Mouse (Mus musculus) limb, embryonic 14.5 days (tissue): ENCODE results near the gene Ddx5. TPM values are rescaled to one million over a fixed set of nuclear protein-coding genes. Genes with fewer than 3 reads are reported as not detected.

Source experiments
- ATAC-seq: fragments of 200-750 bp; cut with Nextera tagmentation; 2 replicates; pipeline ENCODE4 v1.8.0; 2017; ENCODE audit warnings: low read depth, moderate number of reproducible peaks, moderate TSS enrichment; ENCODE audit not compliant: low FRiP score
- DNase-seq: peaks from one replicate; pipeline ENCODE4 v3.0.0-alpha.2; 2015; ENCODE audit warnings: low spot score
- H3K27ac ChIP-seq: fragments of 300-500 bp; sonication (generic); replicated peaks from 2 replicates; pipeline ENCODE4 v1.5.1; 2014; ENCODE audit warnings: low read depth, mild to moderate bottlenecking, low read length, moderate library complexity, mixed read lengths
- H3K27me3 ChIP-seq: fragments of 300-500 bp; sonication (generic); 2 replicates; pipeline ENCODE4 v1.6.1; 2014; ENCODE audit warnings: low read length, mixed read lengths; ENCODE audit not compliant: control insufficient read depth, insufficient read depth
- H3K36me3 ChIP-seq: fragments of 300-500 bp; sonication (generic); 2 replicates; pipeline ENCODE4 v1.6.1; 2014; ENCODE audit warnings: mild to moderate bottlenecking, low read length, moderate library complexity, mixed read lengths; ENCODE audit not compliant: control insufficient read depth, insufficient read depth
- H3K4me1 ChIP-seq: fragments of 300-500 bp; sonication (generic); 2 replicates; pipeline ENCODE4 v1.6.1; 2014; ENCODE audit warnings: antibody characterized with exemption, low read length, mixed read lengths; ENCODE audit not compliant: control insufficient read depth, insufficient read depth
- H3K4me2 ChIP-seq: fragments of 300-500 bp; sonication (generic); replicated peaks from 2 replicates; pipeline ENCODE4 v1.6.1; 2014; ENCODE audit warnings: low read depth, mild to moderate bottlenecking, low read length, moderate library complexity; ENCODE audit not compliant: severe bottlenecking
- H3K4me3 ChIP-seq: fragments of 300-500 bp; sonication (generic); replicated peaks from 2 replicates; pipeline ENCODE4 v1.5.1; 2014; ENCODE audit warnings: low read length
- H3K9ac ChIP-seq: fragments of 300-500 bp; sonication (generic); 2 replicates; pipeline ENCODE4 v1.6.1; 2014; ENCODE audit warnings: mild to moderate bottlenecking, low read depth, low read length, moderate library complexity; ENCODE audit not compliant: severe bottlenecking
- H3K9me3 ChIP-seq: fragments of 300-500 bp; sonication (generic); 2 replicates; pipeline ENCODE4 v1.6.1; 2016; ENCODE audit warnings: low read length; ENCODE audit not compliant: control insufficient read depth
- POLR2A ChIP-seq: fragments of 200-500 bp; IDR thresholded peaks from 2 replicates; pipeline ENCODE4 v1.8.0; 2012; ENCODE audit warnings: inconsistent platforms, mild to moderate bottlenecking, moderate library complexity, borderline replicate concordance; ENCODE audit not compliant: insufficient read depth, insufficient read length; ENCODE audit errors: extremely low read depth
- WGBS: fragments of 180-500 bp; shearing (Covaris S2); extraction: QIAGEN DNeasy Blood & Tissue Kit; methylation state at CpG from one replicate; pipeline ENCODE4 v1.1.7; 2014; 5-methylcytosine and 5-hydroxymethylcytosine counted together
- polyA plus RNA-seq, 2 experiments: library from polyadenylated mRNA; depleted of rRNA in 1 of 2; stranded (reverse) in 1 of 2; unstranded in 1 of 2; fragments of >200 nt; fragmentation: Nextera tagmentation in 1 of 2; extraction: Ambion mirVana in 1 of 2; gene quantifications; 2 replicates each; pipeline versions ENCODE4 v1.2.1 to v1.2.3; 2012 to 2014

Gene Ddx5
- polyA plus RNA-seq, 2 experiments: 351 to 503 TPM

DNA sequence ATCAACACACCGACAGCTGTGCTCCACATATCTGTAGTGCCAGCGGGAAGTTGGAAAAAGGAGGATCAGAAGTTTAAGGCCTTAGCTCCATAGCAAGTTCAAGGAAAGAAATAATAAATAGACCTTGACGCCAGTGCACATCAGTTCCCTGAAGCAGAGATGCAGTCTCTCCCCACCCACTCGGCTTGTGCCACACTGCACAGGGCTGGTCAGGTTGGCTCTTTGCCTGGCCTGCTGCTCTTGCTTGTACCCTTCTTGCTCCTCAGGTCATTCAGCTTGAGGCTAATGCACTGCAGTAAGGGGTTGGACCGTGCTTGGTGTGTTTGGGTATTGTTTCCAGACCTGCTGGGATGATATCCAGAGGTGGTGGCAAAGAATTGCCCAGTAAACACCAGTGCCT is 28.5 kb downstream of the Ddx5 start:
- Histone ChIP-seq H3K36me3 (peaks cover 10% of the 10 kb centered on the region; the same call in 1 of the 2 replicates), H3K9ac (no peak overlapping the region), H3K27me3 (no peaks in the 10 kb centered on the region), H3K4me3 (no peak overlapping the region), H3K9me3 (no peaks in the 10 kb centered on the region), H3K27ac (no peak overlapping the region), H3K4me1 (peaks cover 4% of the 10 kb centered on the region; the same call in 1 of the 2 replicates), H3K4me2 (no peak overlapping the region)
- WGBS: 90% methylated on average over 5 of the region's 5 CpGs
- TF ChIP-seq POLR2A: no peak
- ATAC-seq (no peak), DNase-seq (no peak)

DNA sequence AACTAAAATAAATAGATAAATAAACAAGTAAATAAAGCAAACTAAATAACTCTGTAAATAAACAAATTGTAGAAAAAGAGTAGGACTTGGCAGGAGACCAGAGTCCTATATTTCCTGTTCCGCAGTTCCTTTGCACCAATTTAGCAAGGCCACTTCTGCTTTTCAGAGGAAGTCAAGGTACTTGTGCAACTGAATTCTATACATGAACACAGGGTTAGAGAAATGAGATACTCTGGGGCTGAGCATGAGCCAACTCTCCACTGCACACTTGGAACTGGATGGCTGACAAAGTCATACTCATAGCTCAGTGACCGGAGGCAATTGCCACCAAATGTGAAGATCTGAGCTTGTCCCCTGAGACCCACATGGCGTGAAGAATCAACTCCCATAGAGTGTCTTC is 30.0 kb downstream of the Ddx5 start:
- ATAC-seq (no peak), DNase-seq (no peak)
- H3K36me3 ChIP-seq: 0 out of 2 replicates have a peak, but pooled peaks cover 2% of the 10 kb centered on the region
- no peak overlapping the region for H3K27ac ChIP-seq
- H3K9ac ChIP-seq: no peak overlapping the region
- 85% methylated on average over 3 of the region's 3 CpGs for WGBS
- H3K4me3 ChIP-seq: no peak overlapping the region
- H3K4me1 ChIP-seq: peaks cover 4% of the 10 kb centered on the region; the same call in 1 of the 2 replicates
- no peak for TF ChIP-seq POLR2A
- H3K4me2 ChIP-seq: no peak overlapping the region
- H3K27me3 ChIP-seq: no peaks in the 10 kb centered on the region
- H3K9me3 ChIP-seq: no peaks in the 10 kb centered on the region

DNA sequence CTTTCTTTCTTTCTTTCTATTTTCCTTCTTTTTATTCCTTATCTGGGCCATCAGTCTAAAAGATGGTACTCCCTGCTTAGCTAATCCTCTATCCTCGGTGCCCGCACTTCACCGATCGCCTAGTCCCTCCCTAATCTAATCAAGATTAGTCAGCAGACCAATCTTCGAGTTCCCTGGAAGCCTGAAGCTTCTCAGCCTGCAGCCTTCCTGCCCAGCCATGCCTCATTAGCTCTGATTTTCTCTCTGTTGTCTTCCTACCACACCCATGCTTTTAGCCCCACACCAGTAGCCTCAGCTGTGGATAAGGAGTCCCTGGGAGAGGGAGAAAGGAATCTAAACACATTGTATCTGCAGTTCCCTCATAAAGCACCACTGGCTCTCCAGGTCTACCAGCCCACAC is 33.4 kb downstream of the Ddx5 start:
- DNase-seq: no peak
- H3K36me3 ChIP-seq: no peaks in the 10 kb centered on the region
- no peak overlapping the region for H3K27ac ChIP-seq
- H3K9ac ChIP-seq: no peak overlapping the region
- H3K4me1 ChIP-seq: no peaks in the 10 kb centered on the region
- no peak for ATAC-seq
- no peaks in the 10 kb centered on the region for H3K9me3 ChIP-seq
- no peak overlapping the region for H3K4me3 ChIP-seq
- H3K4me2 ChIP-seq: no peak overlapping the region
- no peaks in the 10 kb centered on the region for H3K27me3 ChIP-seq
- TF ChIP-seq POLR2A: no peak
- 75% methylated on average over 5 of the region's 5 CpGs for WGBS

DNA sequence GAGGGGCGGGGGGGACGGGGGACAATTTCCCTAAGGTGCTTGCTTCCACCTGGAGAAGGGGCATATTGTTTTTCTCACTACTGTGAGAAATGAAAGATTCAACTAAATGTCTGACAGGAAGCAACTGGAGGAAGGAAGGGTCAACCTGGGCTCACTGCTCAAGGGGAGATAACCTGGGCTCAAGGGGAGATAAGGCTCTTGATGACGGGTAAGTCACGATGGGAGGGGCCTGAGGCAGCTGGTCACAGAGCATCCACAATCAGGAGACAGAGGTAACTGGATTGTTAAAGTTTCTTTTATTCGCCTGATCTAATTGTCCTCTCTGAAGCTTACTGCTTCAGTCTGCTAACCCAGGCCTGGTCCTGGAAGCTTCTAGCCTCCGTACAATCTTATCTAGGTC is 35.7 kb downstream of the Ddx5 start:
- H3K4me1 ChIP-seq: no peaks in the 10 kb centered on the region
- DNase-seq: no peak
- 87% methylated on average over 6 of the region's 6 CpGs for WGBS
- no peaks in the 10 kb centered on the region for H3K9me3 ChIP-seq
- TF ChIP-seq POLR2A: no peak
- no peak for ATAC-seq
- no peak overlapping the region for H3K27ac ChIP-seq
- H3K27me3 ChIP-seq: no peaks in the 10 kb centered on the region
- no peaks in the 10 kb centered on the region for H3K36me3 ChIP-seq
- H3K9ac ChIP-seq: no peak overlapping the region
- H3K4me2 ChIP-seq: no peak overlapping the region
- no peak overlapping the region for H3K4me3 ChIP-seq

DNA sequence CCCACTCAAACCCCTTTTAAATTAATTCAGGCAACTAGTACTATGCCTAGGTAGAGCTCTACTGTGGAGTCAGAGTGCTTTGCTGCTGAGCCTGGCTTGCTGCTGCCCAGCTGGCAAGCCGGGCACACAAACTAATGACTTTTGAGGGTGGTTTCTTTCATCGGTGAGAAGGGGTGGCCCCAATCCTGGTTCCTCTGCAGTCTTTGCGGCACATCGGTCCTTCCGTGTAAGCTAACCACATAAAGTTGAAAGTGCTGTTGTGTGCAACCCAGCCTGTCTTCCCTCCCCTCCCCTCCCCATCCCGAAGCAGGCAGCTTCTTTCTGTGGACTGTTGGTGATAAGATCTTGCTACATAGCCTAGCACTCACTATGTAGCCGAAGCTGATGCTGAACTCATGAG is 36.9 kb downstream of the Ddx5 start:
- Histone ChIP-seq H3K4me1 (no peaks in the 10 kb centered on the region), H3K27me3 (no peaks in the 10 kb centered on the region), H3K9ac (no peak overlapping the region), H3K27ac (no peak overlapping the region), H3K9me3 (no peaks in the 10 kb centered on the region), H3K36me3 (no peaks in the 10 kb centered on the region), H3K4me2 (no peak overlapping the region), H3K4me3 (no peak overlapping the region)
- WGBS: 86% methylated on average over 7 of the region's 7 CpGs
- no peak for ATAC-seq
- no peak for DNase-seq
- no peak for TF ChIP-seq POLR2A
